Mouse (Mus musculus): ENCODE data around the gene Pde3b.
"Not testable (repeated sequence)": the region's sequence is repeated elsewhere in the genome, so short reads cannot be mapped to it uniquely, and the experiment has no call there.

Gene Pde3b

DNA sequence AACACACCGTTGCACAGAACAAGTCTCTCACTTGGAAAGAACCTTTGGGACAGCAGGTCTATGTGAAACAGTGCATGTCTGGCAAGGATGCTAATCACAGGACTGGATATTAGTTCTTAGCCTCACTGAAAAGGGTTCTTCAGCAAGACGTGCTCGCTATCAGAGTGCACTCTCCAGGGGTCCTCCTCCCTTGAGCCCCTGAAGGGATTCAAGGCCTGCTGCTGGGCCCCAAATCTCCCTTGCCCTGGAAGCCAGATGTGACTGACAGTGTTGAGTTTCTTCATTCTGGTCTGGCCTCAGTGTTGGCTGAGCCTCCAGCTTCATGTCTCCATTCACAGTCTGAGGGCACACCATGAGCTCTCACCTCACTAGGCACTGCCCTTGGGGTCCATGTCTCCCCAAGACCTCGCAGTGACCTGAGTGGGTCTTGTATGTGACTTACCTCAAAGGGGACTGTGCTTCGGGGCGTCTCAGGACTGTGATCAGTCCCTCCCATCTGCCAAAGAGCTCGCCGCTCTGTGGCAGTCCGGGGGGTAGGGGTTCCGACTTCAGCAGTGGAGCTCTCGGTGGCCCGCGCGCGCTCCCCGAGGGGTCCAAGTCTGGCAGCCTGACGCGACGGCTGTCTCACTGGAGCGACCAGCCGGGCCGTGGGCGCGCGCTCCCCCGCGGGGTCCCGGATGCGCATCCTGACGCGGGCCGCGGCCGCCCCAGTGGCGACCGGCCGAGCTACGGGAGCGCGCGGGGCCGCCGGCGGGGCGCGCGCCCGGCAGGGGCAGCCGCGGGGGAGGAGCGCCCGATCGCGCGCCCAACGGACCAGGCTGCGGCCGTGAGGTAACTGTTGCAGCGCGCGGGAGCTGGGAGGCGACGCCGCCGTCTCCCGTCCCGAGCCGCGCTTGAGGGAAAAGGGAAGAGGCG is at the start of gene Pde3b:
TSS of gene Pde3b (plus strand) at position 861 of the 915 bp plus-strand sequence.
- DNase-seq (ENCODE audit: low read depth, low spot score): no peak

- DNase-seq (ENCODE audit: low read depth, low spot score): no peak
Observed at GRCm38 (mm10) chr7:114402130-114402529, 13.0 kb upstream of the Pde3b start.

DNA sequence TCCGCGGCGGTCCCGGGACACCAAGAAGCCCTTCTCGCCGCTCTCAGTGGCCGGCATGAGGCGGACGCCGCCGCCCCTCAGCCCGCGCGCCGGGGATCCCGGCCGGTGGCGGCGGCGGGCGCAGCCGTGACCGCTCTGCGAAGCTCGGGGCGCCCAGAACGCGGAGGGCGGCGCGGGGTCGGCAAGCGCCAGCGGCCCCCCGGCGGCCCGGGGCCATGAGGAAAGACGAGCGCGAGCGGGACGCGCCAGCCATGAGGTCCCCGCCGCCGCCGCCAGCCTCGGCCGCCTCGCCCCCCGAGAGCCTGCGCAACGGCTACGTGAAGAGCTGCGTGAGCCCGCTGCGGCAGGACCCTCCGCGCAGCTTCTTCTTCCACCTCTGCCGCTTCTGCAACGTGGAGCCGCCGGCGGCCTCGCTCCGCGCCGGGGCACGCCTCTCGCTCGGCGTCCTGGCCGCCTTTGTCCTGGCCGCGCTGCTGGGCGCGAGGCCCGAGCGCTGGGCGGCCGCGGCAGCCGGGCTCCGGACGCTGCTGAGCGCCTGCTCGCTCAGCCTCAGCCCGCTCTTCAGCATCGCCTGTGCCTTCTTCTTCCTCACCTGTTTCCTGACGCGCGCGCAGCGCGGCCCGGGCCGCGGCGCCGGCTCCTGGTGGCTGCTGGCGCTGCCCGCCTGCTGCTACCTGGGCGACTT is 397 bp downstream of the Pde3b start:
- DNase-seq (ENCODE audit: low read depth, low spot score): no peak

GRCm38 (mm10) chr7:114416021-114416845 is 1.2 kb downstream of the Pde3b start:
- DNase-seq (ENCODE audit: low read depth, low spot score): no peak

GRCm38 (mm10) chr7:114419331-114419730 is 4.2 kb downstream of the Pde3b start:
- DNase-seq (ENCODE audit: low read depth, low spot score): not testable (repeated sequence)

DNA sequence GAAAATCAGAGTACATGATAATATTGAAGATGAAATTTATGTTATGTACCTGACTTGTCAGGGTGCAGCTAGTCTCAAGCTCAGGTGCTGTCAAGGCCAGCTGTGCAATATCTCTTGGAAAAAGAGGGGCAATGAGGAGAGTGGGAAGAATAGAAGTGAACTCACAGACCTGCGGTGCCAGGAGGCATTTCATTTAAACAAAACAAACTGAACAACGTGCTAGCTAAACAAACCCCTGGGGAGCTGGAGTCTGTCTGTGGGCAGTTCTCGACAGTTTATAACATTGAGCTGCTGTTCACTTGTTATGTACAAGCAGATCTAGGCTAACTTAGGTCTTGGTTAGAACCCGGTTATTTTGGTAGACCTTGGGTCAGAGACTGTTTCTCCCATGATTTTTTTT is 5.8 kb downstream of the Pde3b start:
- no peak for DNase-seq (ENCODE audit: low read depth, low spot score)

DNA sequence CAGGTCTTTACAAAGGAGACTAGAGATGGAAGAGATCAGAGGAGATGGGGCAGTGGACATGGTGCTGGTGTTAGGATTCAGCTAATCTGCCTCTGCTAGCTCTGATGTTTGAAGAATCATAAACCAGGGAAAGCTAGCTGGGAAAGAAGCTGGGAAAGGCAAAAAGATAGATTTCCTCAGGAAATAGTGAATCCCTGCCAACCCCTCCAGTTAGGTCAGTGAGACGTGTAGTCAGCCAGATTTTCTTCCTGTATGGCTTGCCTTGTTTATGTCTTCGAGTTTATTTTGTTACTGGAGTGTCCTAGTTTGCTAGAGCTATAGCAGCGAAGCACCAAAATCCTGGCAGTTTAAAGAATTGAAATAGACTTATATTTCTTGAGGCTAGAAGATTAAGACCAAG is 7.1 kb downstream of the Pde3b start:
- DNase-seq (ENCODE audit: low read depth, low spot score): no peak

DNA sequence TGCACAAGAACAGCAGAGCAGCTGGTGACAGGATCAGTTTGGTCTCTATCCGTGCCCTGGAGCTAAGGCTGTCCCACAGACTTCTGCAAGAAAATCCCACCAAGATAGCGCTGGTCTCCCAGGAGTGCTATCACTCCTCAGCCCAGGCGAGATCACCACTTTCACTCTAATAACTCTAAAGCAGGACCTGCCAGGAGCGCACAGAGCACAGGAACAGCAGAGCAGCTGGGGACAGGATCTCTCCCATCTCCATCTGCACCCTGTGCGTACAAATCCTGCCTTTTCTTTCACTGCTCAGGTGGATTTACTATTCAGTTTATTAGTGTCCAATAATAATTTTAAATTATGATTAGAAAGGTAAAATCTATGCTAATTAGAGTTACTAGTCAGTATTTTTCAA is 14.7 kb downstream of the Pde3b start:
- DNase-seq (ENCODE audit: low read depth, low spot score): no peak

- DNase-seq (ENCODE audit: low read depth, low spot score): no peak
Observed at GRCm38 (mm10) chr7:114431966-114432365, 16.9 kb downstream of the Pde3b start.

GRCm38 (mm10) chr7:114439726-114440125 is 24.6 kb downstream of the Pde3b start:
- no peak for DNase-seq (ENCODE audit: low read depth, low spot score)

GRCm38 (mm10) chr7:114440494-114440893 is 25.4 kb downstream of the Pde3b start:
- DNase-seq (ENCODE audit: low read depth, low spot score): no peak

- no peak for DNase-seq (ENCODE audit: low read depth, low spot score)
Observed at GRCm38 (mm10) chr7:114452876-114453275, 37.8 kb downstream of the Pde3b start.

DNA sequence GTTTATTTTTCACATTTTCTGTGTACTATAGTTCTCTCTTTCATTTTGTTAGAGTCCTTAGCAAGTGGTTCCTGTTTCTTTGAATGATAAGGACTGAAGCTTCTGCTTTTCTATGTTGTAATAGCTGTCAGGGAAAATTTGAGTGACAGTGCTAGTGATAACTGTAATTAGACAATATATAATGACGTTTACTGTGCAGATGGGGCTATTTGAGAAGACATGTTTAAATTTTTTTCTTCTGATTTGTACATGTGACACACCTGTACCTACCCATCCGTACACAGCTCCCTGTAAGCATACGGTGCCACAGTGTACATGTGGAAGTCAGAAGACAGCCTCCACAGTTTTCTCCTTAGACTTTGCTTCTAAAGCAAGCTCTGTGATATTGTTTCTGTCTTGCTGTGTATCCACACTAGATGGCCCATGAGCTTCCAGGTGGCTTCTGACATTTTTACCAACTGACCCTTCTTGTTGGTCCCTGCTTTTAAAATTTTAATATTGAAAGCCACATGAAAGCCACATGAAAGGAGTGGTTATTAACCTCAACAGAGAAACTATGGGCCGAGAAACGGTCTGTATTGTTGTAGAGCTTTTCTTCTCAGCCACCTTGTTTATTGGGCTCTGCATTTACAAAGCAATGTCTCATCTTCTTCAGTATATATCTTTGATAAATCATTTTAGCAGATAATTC is 38.4 kb downstream of the Pde3b start:
- no peak for DNase-seq (ENCODE audit: low read depth, low spot score)

DNA sequence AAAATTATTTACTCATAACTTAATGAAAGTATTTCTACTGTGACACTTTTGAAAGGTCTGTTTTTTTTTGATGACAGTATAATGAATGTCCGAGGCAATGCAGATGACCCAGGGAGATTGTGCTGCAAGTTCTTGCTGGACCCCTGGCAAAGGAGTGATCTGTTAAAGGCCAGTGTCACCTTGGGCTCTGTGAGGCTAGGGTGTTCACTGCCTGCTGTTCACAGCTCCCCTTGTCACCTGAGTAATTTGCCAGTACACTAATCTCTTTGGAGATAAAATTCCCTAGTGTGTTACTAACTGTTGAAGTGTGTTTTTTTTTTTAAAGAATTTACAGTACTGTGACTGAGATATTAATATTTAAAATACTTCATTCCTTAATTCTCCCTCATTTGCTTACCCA is 39.8 kb downstream of the Pde3b start:
- DNase-seq (ENCODE audit: low read depth, low spot score): no peak

DNA sequence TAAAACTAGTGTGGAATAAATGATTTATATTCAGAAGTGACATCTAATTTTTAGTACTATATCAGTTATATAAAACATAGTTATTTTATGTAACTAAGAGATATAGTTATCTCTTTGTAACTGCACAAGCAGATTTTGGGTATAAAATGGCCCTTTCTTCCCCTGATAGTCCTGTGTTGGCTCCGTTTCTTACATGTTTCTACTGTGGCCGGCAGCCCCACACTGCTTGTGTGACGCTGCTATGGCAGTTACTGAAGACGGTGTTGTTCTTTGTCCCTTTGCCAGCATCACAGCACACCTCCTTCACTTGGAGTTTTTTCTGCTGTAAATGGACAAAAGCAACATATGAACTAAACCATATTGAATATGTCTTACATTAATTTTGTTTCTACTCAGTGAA is 41.8 kb downstream of the Pde3b start:
- no peak for DNase-seq (ENCODE audit: low read depth, low spot score)

DNA sequence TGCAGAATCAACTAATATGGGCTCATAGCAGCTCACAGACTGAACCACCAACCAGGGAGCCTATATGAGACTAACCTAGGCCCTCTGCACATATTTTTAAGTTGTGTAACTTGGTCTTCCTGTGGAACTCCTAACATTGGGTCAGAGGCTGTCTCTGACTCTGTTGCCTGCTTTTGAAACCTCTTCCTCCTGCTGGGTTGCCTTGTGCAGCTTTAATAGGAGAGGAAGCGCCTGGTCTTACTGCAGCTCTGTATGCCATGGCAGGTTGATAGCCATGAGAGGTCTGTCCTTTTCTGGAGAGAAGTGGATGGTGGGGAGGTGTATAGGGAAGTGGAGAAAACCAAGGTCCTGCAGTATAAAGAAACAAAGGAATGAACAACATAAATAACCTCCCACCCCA is 44.8 kb downstream of the Pde3b start:
- no peak for DNase-seq (ENCODE audit: low read depth, low spot score)

DNA sequence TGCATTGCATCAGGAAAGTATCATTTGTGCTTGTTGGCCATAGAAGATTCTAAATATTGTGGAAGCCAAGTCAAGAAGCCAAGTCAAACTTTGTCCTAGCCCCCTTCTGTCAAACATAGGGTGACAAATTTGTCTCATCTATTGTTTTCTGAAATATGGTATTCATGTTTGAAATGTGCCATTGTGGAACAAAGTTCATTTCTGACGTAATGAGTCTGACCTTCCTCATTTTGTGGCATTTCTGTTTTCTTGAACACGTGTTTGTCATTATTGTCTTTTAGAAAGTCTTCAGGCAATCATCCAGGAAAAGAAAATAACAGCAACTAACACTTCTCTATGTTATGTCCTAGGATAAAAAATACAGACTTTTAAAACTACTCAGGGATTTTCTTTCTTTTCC is 46.6 kb downstream of the Pde3b start:
- DNase-seq (ENCODE audit: low read depth, low spot score): no peak

DNA sequence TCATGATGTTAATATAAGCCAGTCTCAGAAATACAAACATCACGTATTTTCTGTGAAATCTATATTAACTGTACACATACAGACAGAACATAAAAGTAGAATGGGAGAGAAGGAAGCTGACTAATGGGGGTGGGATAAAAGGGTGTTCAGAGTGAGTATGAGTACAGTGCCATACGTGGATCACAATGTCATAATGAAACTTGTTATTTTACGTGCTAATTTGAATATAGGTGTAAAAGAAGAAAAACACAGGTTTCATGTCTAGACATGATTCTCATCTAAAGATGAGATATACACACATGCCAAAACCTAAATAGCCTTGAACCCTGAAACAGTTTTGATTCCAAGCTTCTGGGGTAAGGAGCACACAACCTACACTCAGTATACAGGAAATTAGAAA is 51.3 kb downstream of the Pde3b start:
- DNase-seq (ENCODE audit: low read depth, low spot score): no peak

GRCm38 (mm10) chr7:114472471-114472870 is 57.4 kb downstream of the Pde3b start:
- no peak for DNase-seq (ENCODE audit: low read depth, low spot score)

DNA sequence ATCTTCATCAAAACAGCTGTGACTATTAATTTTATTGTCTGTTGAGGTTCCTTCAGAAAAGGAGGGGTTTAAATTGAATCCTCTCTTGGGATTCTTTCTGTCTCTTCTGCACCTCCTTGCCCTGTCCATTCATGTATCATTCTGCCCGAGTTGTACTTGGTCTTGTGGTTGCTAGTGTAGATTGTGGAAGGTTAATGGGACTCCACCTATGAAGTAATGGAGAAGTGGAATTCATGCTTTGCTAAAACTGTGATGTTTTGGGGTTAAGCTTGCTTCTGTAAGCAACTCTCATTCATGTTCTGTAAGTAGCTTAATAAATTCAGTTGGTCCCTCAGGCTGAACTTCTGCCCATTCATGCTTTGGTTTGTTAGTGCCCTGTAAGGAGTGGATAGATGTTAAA is 59.8 kb downstream of the Pde3b start:
- DNase-seq (ENCODE audit: low read depth, low spot score): no peak

GRCm38 (mm10) chr7:114477884-114478283 is 62.8 kb downstream of the Pde3b start:
- DNase-seq (ENCODE audit: low read depth, low spot score): no peak

DNA sequence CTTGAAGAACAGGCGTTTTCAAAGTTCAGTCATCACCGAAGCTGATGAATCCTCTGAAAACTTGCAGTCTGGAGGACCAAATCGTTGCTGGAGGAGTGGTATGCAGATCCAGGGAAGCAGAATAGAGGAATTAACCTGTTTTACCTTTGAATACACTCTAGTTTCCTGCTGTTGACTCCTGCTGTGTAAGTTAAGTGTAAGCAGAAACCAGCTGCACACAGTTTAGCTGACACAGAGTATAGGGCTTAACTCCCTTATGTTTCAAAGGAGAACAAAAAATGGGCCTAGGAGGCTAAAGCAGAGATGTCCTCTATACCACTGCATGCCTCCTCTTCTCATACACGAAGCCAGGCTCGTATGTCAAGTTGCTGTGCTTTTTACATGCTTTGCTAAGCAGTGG is 63.8 kb downstream of the Pde3b start:
- no peak for DNase-seq (ENCODE audit: low read depth, low spot score)

Data from retina, adult 2 months (tissue).